Mouse (Mus musculus): ENCODE measurements around the gene Rasgrf2. TPM values are rescaled to one million over a fixed set of nuclear protein-coding genes. Genes with fewer than 3 reads are reported as not detected.

Rasgrf2 gene
- polyA plus RNA-seq, 1 experiment from 2014 or later = 0.29 TPM

DNA sequence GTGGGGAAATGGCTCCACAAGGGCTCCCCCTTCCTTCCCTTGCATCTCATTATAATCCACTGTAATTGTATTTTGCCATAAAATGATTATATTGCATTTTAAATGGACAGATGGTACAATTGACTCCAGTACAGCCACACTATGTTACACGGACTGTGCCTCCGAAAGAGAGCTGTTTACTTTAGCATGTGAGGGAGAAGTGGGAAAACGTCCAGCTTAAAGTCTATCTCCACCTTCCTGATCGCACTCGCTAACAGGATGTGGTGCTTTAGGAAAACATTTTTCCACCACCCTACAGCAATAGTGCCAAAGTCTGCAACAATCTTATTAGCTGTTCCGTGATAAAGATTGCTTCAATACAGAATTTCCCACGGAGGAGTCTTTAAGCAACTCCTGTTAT is 27.2 kb downstream of the Rasgrf2 start:
- peak overlapping the region; percentile 48 for H3K27ac ChIP-seq
- H3K9me3 ChIP-seq (replicated peaks) = no peaks in the 10 kb centered on the region
- 0 out of 2 replicates have a peak, but pooled peaks cover 3% of the 10 kb centered on the region for H3K4me1 ChIP-seq (replicated peaks)
- no peak for ATAC-seq (replicated peaks; ENCODE audit: insufficient number of reproducible peaks, insufficient read depth, low FRiP score, low read depth)
- H3K36me3 ChIP-seq = no peaks in the 10 kb centered on the region
- H3K4me3 ChIP-seq = no peak overlapping the region
- WGBS = 39% methylated on average over 7 of the region's 7 CpGs
- no peak overlapping the region for H3K9ac ChIP-seq
- no peaks in the 10 kb centered on the region for H3K27me3 ChIP-seq
- H3K4me2 ChIP-seq = no peak overlapping the region

DNA sequence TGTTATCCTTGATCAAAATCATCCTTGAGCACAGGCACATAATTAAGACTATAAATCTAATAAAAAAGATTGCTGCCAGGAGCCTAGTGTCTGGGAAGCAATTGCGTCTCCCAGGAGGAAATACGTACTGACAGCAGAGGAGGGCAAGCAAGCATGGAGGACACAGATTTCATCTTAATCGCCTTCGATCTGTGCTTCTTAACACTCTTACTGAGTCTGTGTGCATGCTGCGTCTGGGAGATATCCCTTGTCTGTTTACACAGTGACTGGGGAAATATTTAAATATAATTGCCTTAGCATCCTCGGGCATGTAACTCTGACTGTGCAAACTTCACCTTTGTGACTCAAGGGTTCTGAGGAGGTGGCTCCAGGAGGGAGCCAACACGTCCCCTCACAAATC is 33.0 kb downstream of the Rasgrf2 start:
- no peak for ATAC-seq (replicated peaks; ENCODE audit: insufficient number of reproducible peaks, insufficient read depth, low FRiP score, low read depth)
- H3K9me3 ChIP-seq (replicated peaks) = no peaks in the 10 kb centered on the region

DNA sequence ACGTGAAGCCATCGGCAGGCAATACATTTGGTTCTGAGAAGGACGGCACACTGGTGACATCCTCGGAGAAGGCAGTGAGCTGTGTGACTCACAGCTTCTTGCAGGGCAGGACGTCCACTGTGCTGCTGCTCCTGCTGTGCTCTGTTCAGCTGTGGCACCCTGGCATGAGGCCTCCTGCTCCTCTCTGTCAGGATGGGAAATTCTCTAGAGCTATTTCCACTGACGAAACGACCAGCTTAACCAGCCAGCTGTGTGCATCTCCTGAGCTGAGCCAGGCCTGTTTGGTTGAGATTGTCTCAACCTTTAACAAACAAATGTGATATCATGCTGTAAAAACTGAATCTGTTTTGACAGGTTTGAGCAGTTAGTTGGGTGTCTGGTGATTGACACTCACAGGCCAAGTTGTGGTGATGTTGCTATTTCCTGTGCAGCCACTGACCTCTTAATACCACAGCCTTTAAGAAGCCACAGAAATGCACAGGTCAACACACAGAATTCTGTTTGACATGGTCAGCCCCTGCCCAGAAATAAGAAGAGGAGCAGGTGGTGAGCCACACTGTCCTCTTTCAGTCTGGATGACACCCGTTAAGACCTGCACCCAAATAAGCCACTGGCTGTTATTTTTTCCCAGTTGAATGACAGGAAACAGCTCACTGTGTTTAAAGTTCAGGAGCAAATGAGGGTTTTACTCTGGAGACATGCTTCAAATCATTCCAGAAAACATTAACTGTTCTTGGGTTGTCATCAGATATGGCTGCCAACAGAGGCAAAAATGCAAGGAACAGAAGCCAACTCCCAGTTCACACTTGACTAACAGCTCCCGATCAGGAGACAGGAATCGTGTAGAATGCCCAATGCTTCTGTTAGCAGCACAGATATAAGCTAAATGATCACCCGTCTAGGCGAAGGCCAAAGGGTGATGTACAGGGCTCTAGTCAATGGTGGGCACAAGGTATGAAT is 36.0 kb downstream of the Rasgrf2 start:
- no peak overlapping the region for H3K4me2 ChIP-seq
- no peaks in the 10 kb centered on the region for H3K27me3 ChIP-seq
- H3K9ac ChIP-seq = no peak overlapping the region
- H3K4me1 ChIP-seq (replicated peaks) = no peaks in the 10 kb centered on the region
- H3K27ac ChIP-seq = no peak overlapping the region
- ATAC-seq (replicated peaks; ENCODE audit: insufficient number of reproducible peaks, insufficient read depth, low FRiP score, low read depth) = no peak
- H3K4me3 ChIP-seq = no peak overlapping the region
- no peaks in the 10 kb centered on the region for H3K9me3 ChIP-seq (replicated peaks)
- WGBS = 54% methylated on average over 12 of the region's 12 CpGs
- H3K36me3 ChIP-seq = no peaks in the 10 kb centered on the region

More for the DNA sequence above, 33.0 kb downstream of the Rasgrf2 start:
- Histone ChIP-seq H3K4me1 (replicated peaks) (no peaks in the 10 kb centered on the region), H3K27ac (no peak overlapping the region), H3K36me3 (no peaks in the 10 kb centered on the region), H3K4me3 (no peak overlapping the region), H3K4me2 (no peak overlapping the region), H3K27me3 (no peaks in the 10 kb centered on the region), H3K9ac (no peak overlapping the region)
- WGBS = 67% methylated on average over 7 of the region's 7 CpGs

DNA sequence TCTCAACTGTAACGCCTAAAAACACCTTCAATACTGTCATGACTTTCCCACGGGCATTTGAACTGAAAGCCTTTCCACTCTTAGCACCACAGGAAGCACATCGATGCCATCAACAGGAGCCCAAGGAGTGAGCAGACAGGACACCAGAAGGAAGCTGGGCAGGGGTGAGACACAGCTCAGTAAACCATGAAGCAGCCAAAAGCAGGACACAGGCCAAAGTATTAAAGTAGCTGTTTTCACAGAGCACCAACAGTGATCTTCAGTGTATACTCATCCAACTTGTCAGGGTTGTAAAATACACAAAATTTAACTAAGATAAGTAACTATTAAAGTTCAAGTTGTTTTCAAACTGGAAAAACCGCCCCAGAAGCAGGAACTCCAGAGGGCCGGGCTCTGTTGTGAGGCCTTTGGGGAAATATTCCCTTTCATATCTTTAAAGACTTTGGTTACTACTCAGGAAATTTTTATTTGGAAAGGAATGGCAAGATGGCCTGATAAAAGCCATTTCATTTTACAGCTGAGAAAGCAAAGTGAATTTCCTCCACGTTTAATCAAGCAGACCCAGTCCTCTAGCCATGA is 37.7 kb downstream of the Rasgrf2 start:
- Histone ChIP-seq H3K27ac (no peak overlapping the region), H3K9me3 (replicated peaks) (no peaks in the 10 kb centered on the region), H3K27me3 (no peaks in the 10 kb centered on the region), H3K4me1 (replicated peaks) (no peaks in the 10 kb centered on the region), H3K9ac (no peak overlapping the region), H3K36me3 (no peaks in the 10 kb centered on the region), H3K4me2 (no peak overlapping the region), H3K4me3 (no peak overlapping the region)
- ATAC-seq (replicated peaks; ENCODE audit: insufficient number of reproducible peaks, insufficient read depth, low FRiP score, low read depth) = no peak
- 83% methylated on average over 6 of the region's 6 CpGs for WGBS

DNA sequence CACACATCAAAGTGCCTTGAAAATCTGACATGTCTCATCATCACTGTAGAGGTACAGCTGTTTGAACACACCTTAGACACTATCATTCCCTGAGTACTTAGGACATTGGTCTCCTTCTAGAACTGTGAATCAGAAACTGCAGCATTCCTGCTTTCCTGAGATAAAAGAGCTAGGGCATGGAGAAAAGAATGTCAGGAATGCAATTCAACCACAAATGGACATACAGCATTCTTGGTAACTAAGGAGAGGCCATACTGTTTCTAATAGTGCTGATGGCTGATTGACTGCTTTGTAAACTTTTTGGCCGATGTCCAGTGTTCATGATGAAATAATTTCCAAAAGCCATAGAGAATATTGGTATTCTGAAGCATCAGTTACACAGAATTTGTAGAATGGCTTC is 58.3 kb downstream of the Rasgrf2 start:
- Histone ChIP-seq H3K9me3 (replicated peaks) (no peaks in the 10 kb centered on the region), H3K4me2 (no peak overlapping the region), H3K27ac (no peak overlapping the region), H3K4me3 (no peak overlapping the region), H3K36me3 (no peaks in the 10 kb centered on the region), H3K27me3 (no peaks in the 10 kb centered on the region), H3K4me1 (replicated peaks) (peaks cover 6% of the 10 kb centered on the region; the same call in 1 of the 2 replicates), H3K9ac (no peak overlapping the region)
- WGBS = 56% methylated on average over 1 of the region's 1 CpGs
- no peak for ATAC-seq (replicated peaks; ENCODE audit: insufficient number of reproducible peaks, insufficient read depth, low FRiP score, low read depth)

DNA sequence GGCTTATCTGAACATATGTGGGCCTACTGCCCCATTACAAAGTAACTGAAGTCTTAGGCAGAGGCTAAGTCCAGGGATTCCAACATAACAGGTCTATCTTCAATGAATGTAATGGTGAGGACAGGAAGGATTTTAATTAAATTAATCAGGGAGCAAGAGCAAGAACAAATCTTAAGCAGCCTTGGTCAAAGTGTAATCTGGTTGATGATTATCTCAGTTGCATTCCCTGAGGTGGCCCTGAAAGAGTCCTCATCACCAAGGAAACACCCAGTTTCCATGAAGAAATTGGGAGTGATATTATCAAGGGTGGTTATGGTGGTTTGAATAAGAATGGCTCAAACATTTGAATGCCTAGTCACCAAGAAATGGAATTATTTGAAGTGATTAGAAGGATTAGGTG is 62.8 kb downstream of the Rasgrf2 start:
- H3K4me3 ChIP-seq = no peak overlapping the region
- no peaks in the 10 kb centered on the region for H3K36me3 ChIP-seq
- no peaks in the 10 kb centered on the region for H3K27me3 ChIP-seq
- H3K9ac ChIP-seq = no peak overlapping the region
- no peaks in the 10 kb centered on the region for H3K9me3 ChIP-seq (replicated peaks)
- H3K27ac ChIP-seq = no peak overlapping the region
- no peak overlapping the region for H3K4me2 ChIP-seq
- ATAC-seq (replicated peaks; ENCODE audit: insufficient number of reproducible peaks, insufficient read depth, low FRiP score, low read depth) = no peak
- peaks cover 6% of the 10 kb centered on the region; the same call in 1 of the 2 replicates for H3K4me1 ChIP-seq (replicated peaks)

DNA sequence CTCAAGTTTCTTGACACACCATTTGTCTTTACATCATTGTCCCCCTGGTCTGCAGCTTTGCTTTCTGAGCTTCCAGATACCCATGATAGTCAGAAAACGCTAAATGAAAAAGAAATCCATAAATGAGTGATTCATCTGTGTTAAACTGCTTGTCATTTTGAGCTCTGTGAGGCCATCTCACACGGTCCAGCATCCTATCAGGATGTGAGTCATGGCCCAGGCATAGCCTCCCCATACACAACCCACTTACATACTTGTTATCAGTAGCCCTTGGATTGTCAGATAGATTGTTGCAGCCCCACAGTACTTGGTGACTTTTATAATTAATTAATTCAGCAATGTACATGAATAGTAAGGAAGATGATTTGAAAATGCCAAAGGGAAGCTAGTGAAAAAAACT is 63.6 kb downstream of the Rasgrf2 start:
- H3K4me3 ChIP-seq = no peak overlapping the region
- 30% methylated on average over 2 of the region's 2 CpGs for WGBS
- no peaks in the 10 kb centered on the region for H3K9me3 ChIP-seq (replicated peaks)
- 0 out of 2 replicates have a peak, but pooled peaks cover 4% of the 10 kb centered on the region for H3K4me1 ChIP-seq (replicated peaks)
- H3K36me3 ChIP-seq = no peaks in the 10 kb centered on the region
- no peak overlapping the region for H3K9ac ChIP-seq
- no peak for ATAC-seq (replicated peaks; ENCODE audit: insufficient number of reproducible peaks, insufficient read depth, low FRiP score, low read depth)
- no peaks in the 10 kb centered on the region for H3K27me3 ChIP-seq
- no peak overlapping the region for H3K27ac ChIP-seq
- no peak overlapping the region for H3K4me2 ChIP-seq

DNA sequence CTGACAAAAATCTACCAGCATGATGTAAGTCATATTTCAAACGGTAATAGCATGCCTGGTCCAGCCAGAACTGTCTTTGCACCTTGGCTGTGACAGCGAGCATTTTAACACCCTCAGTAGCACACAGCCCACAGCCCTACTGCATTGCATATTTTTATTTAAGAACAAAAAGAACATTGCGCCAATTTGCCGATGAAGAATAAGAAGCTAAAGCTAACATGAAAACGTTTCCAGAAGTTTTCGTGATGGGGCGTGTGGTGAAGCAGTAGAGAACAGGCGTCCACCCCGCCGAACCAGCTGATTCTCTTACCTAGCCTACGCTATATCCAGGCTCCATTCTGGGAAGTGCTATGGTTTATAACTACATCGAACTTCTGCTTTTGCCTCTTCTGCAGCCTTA is 77.7 kb downstream of the Rasgrf2 start:
- Histone ChIP-seq H3K9ac (no peak overlapping the region), H3K36me3 (no peaks in the 10 kb centered on the region), H3K27ac (no peak overlapping the region), H3K27me3 (no peaks in the 10 kb centered on the region), H3K4me2 (no peak overlapping the region), H3K9me3 (replicated peaks) (no peaks in the 10 kb centered on the region), H3K4me3 (no peak overlapping the region), H3K4me1 (replicated peaks) (no peaks in the 10 kb centered on the region)
- ATAC-seq (replicated peaks; ENCODE audit: insufficient number of reproducible peaks, insufficient read depth, low FRiP score, low read depth) = no peak
- WGBS = 86% methylated on average over 12 of the region's 12 CpGs

DNA sequence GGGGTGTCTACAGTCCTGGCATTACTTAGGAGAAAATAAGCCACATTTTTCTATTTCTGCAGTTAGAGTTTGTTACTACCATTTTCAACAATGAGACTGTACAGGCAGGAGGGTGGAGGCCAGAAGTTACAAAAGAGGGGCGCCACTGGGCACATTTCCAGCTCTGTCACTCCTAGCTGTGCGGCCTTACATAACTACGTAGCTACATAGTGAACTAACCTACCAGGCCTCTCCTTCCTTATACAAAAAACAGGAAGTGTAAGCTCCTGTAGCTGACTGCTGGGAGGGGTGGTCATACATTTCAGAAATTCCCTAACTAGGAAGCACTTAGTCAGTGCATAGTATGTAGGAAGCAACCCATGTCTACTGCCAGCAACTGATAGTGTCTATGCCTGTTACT is 78.5 kb downstream of the Rasgrf2 start:
- WGBS = 72% methylated on average over 3 of the region's 3 CpGs
- ATAC-seq (replicated peaks; ENCODE audit: insufficient number of reproducible peaks, insufficient read depth, low FRiP score, low read depth) = no peak

DNA sequence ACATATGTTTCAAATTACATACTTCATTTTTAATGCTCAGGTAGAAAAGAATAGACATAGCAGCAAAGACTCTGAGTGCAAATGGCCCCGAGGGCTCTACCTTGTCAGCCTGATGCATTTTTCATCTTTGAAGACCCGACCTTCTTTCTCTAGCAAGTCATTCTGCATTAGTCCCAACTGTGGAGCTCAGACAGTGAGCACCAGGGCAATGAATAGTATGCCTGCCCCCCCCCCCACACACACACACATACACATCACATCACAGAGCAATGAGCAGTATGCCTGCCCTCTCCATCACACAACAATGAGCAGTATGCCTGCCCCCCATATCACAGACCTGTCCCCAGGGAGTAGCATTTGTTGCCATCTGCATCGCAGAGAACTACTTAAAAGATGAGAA is 80.2 kb downstream of the Rasgrf2 start:
- Histone ChIP-seq H3K9ac (no peak overlapping the region), H3K4me1 (replicated peaks) (no peaks in the 10 kb centered on the region), H3K4me3 (no peak overlapping the region), H3K9me3 (replicated peaks) (no peaks in the 10 kb centered on the region), H3K4me2 (no peak overlapping the region), H3K27me3 (no peaks in the 10 kb centered on the region), H3K27ac (no peak overlapping the region), H3K36me3 (no peaks in the 10 kb centered on the region)
- no peak for ATAC-seq (replicated peaks; ENCODE audit: insufficient number of reproducible peaks, insufficient read depth, low FRiP score, low read depth)
- 74% methylated on average over 3 of the region's 3 CpGs for WGBS

More for the DNA sequence above, 78.5 kb downstream of the Rasgrf2 start:
- no peaks in the 10 kb centered on the region for H3K36me3 ChIP-seq
- no peak overlapping the region for H3K4me3 ChIP-seq
- H3K27ac ChIP-seq = no peak overlapping the region
- H3K9ac ChIP-seq = no peak overlapping the region
- H3K9me3 ChIP-seq (replicated peaks) = no peaks in the 10 kb centered on the region
- no peaks in the 10 kb centered on the region for H3K27me3 ChIP-seq
- no peaks in the 10 kb centered on the region for H3K4me1 ChIP-seq (replicated peaks)
- no peak overlapping the region for H3K4me2 ChIP-seq

DNA sequence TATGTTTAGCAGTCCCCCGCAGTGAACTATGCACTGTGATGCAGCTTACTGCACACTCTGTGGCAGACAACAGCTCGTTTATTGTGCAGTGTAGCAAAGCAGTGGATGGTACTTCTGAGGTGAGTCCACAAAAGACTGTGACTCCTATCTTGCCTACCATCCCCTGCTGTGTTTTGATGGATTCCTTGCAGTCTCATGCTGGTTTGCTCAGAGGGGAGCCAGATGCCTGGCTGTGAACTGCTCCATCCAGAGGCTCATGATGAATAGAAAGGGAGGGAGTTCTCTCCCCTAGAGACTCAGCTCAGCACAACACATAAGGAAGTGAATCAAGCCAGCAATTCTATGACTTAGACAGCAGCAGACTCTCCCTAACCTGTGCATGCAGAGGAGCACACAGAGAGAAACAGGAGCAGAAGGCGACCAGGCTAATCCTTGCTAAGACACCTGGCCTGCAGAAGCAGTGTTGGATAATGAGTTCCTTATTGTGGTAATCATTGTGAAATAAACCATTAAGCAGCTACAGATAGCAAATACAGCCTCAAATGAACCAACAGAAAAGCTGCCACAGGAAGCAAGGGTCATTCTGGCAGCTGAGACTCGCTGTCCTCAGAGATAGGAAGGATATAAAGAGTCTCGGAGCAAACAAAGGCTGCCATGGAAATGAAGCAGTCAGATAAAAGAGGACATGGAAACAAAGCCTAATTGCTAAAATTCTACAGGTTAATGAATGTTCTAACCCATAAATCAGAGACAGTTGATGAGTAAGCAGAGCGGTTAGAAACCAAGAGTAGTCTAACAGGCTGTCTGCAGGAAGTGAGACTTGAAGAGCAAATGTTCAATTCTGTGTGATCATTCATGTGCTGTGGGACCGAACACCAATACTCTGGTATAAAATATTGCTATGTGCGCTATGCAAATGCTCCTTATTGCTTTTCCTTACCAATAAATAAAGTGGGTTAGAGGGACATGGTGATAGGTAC is 89.6 kb downstream of the Rasgrf2 start:
- Histone ChIP-seq H3K36me3 (no peaks in the 10 kb centered on the region), H3K9ac (no peak overlapping the region), H3K4me3 (no peak overlapping the region), H3K9me3 (replicated peaks) (no peaks in the 10 kb centered on the region), H3K4me2 (no peak overlapping the region), H3K27ac (0 out of 2 replicates have a peak overlapping the region, but pooled peaks have one; percentile 12), H3K27me3 (no peaks in the 10 kb centered on the region), H3K4me1 (replicated peaks) (peaks cover 8% of the 10 kb centered on the region; the same call in 1 of the 2 replicates)
- 50% methylated on average over 8 of the region's 8 CpGs for WGBS
- 0 out of 2 replicates have a peak, but pooled peaks have one; percentile 22 for ATAC-seq (replicated peaks; ENCODE audit: insufficient number of reproducible peaks, insufficient read depth, low FRiP score, low read depth)

All from heart, embryonic 15.5 days (tissue).